ENCODE assay signal across 27 mouse cellular contexts in the genomic region with DNA sequence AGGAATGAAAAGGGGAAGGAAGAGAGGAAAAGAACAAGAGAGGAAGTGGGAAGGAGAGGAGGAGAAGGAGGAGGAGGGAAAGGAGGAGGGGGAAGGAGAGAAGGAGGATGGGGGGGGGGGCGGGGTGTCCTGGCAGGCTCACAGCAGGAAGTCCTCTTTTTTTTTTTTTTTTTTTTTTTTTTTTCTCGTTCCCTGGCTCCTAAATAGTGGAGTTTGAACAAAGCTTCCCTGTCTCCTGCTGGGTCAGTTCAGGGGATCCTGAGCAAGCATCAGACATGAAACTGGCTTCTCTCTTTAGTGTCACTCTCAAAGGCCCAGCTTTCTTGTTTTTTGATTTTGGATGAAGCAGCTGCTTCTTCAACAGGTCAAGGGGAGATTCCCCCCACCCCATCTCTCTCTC. TPM values are rescaled to one million over a fixed set of nuclear protein-coding genes. Genes with fewer than 3 reads are reported as not detected.
DNase-seq lines count a peak whose midpoint lies in the region; ATAC-seq and TF ChIP-seq lines count a peak whose summit lies in the region.
"Had no signal": no experiment of that assay in that cellular context is flagged by ENCODE, and none has a peak within 500 bp of the region (broad histone marks: within the 10 kb centered on the region; RNA-seq: fewer than 3 reads in every experiment).

No protein-coding gene starts in this region.

- H3K4me2 ChIP-seq in lung, embryonic 14.5 days: no peak overlapping the region
- no peak overlapping the region for H3K4me2 ChIP-seq in lung, postnatal 0 days (replicated peaks; ENCODE audit: low read depth, low read length)
- H3K4me2 ChIP-seq: embryonic facial prominence, embryonic 13.5 days; forebrain, embryonic 12.5 days; forebrain, embryonic 15.5 days; heart, embryonic 12.5 days; heart, embryonic 15.5 days; hindbrain, embryonic 13.5 days had no signal

- H3K4me3 ChIP-seq in kidney, adult 2 months (ENCODE audit: insufficient read depth, low read depth, low read length): no peak overlapping the region
- H3K4me3 ChIP-seq in lung, embryonic 14.5 days (ENCODE audit: low read depth, low read length): no peak overlapping the region
- no peak overlapping the region for H3K4me3 ChIP-seq in lung, postnatal 0 days (ENCODE audit: low read depth, low read length)
- H3K4me3 ChIP-seq: embryonic facial prominence, embryonic 10.5 days; embryonic facial prominence, embryonic 13.5 days; erythroblast, embryonic 14.5 days; forebrain, embryonic 12.5 days; forebrain, embryonic 15.5 days; heart, embryonic 12.5 days; heart, embryonic 15.5 days; hindbrain, embryonic 10.5 days; hindbrain, embryonic 13.5 days had no signal

- ATAC-seq in lung, embryonic 14.5 days (ENCODE audit: insufficient read depth): no peak
- ATAC-seq in lung, postnatal 0 days: no peak
- ATAC-seq: activated CD4-positive, CD25-positive, alpha-beta regulatory T cell, adult 4 months; forebrain, embryonic 15.5 days; hindbrain, embryonic 16.5 days had no signal

- H3K27ac ChIP-seq in kidney, adult 2 months (ENCODE audit: insufficient read depth, low read depth, low read length): peak overlapping the region; percentile 46; the same call in 1 of the 2 replicates
- H3K27ac ChIP-seq in lung, embryonic 14.5 days (ENCODE audit: low read depth): peak overlapping the region; percentile 76
- no peak overlapping the region for H3K27ac ChIP-seq in lung, postnatal 0 days (ENCODE audit: low read length)
- H3K27ac ChIP-seq: embryonic facial prominence, embryonic 10.5 days; embryonic facial prominence, embryonic 13.5 days; forebrain, embryonic 12.5 days; forebrain, embryonic 15.5 days; heart, embryonic 15.5 days; hindbrain, embryonic 10.5 days; hindbrain, embryonic 13.5 days had no signal

- no peak for TF ChIP-seq EP300 in lung, postnatal 0 days (IDR thresholded peaks at IDR 0.05)

- no peak overlapping the region for H3K9ac ChIP-seq in lung, embryonic 14.5 days
- H3K9ac ChIP-seq in lung, postnatal 0 days (replicated peaks; ENCODE audit: low read depth): no peak overlapping the region
- H3K9ac ChIP-seq: embryonic facial prominence, embryonic 13.5 days; forebrain, embryonic 12.5 days; forebrain, embryonic 15.5 days; heart, embryonic 12.5 days; heart, embryonic 15.5 days; hindbrain, embryonic 13.5 days had no signal

- DNase-seq in kidney, adult 2 months: no peak
- no peak for DNase-seq in kidney, postnatal 10 days
- no peak for DNase-seq in lung, embryonic 14.5 days
- DNase-seq in lung, adult 18-20 months: no peak
- DNase-seq in lung, postnatal 0 days (ENCODE audit: low spot score): peak; percentile 24
- no peak for DNase-seq in lung, postnatal 14 days
- peak; percentile 40 for DNase-seq in R1 (ENCODE audit: low read depth, low spot score)
- no peak for DNase-seq in adrenal gland, postnatal 25 days
- DNase-seq: cerebellum, adult 11-12 months; cerebellum, adult 8-10 months; embryo, embryonic 11 days; gastrocnemius, postnatal 25 days; heart, adult 18-20 months; heart, postnatal 36 days had no signal

- WGBS in kidney, adult 2 months: 14% methylated on average over 2 of the region's 2 CpGs
- no CpG with 5 or more reads among the region's 2 CpGs for WGBS in lung, embryonic 14.5 days
- WGBS in lung, postnatal 0 days: 0% methylated on average over 1 of the region's 2 CpGs

- no peaks in the 10 kb centered on the region for H3K27me3 ChIP-seq in kidney, adult 2 months (replicated peaks; ENCODE audit: control insufficient read depth, insufficient read depth, low read length)
- H3K27me3 ChIP-seq in lung, embryonic 14.5 days (ENCODE audit: insufficient read depth, low read length): no peaks in the 10 kb centered on the region
- H3K27me3 ChIP-seq in lung, postnatal 0 days (replicated peaks; ENCODE audit: insufficient read depth, low read length): no peaks in the 10 kb centered on the region
- H3K27me3 ChIP-seq: embryonic facial prominence, embryonic 13.5 days; forebrain, embryonic 12.5 days; forebrain, embryonic 15.5 days; heart, embryonic 12.5 days; heart, embryonic 15.5 days; hindbrain, embryonic 13.5 days had no signal

- TF ChIP-seq POLR2A in kidney, adult 2 months (IDR thresholded peaks at IDR 0.05; ENCODE audit: low read depth, low read length): no peak

- no peaks in the 10 kb centered on the region; the same call in 1 of the 2 replicates for H3K9me3 ChIP-seq in lung, embryonic 14.5 days (ENCODE audit: low read depth, low read length)
- H3K9me3 ChIP-seq in lung, postnatal 0 days (ENCODE audit: low read length): no peaks in the 10 kb centered on the region
- H3K9me3 ChIP-seq: embryonic facial prominence, embryonic 13.5 days; forebrain, embryonic 12.5 days; forebrain, embryonic 15.5 days; heart, embryonic 12.5 days; heart, embryonic 15.5 days; hindbrain, embryonic 13.5 days had no signal

- H3K4me1 ChIP-seq in kidney, adult 2 months (ENCODE audit: control insufficient read depth, insufficient read depth, low read length): no peaks in the 10 kb centered on the region
- no peaks in the 10 kb centered on the region for H3K4me1 ChIP-seq in lung, embryonic 14.5 days (ENCODE audit: insufficient read depth)
- no peaks in the 10 kb centered on the region for H3K4me1 ChIP-seq in lung, postnatal 0 days (ENCODE audit: insufficient read depth, low read depth, low read length)
- H3K4me1 ChIP-seq: forebrain, embryonic 15.5 days; hindbrain, embryonic 10.5 days had no signal

- no peak for TF ChIP-seq CTCF in kidney, adult 2 months (conservative IDR thresholded peaks at IDR 0.05; ENCODE audit: insufficient read depth, insufficient read length, low read depth, low read length)
- no peak for TF ChIP-seq CTCF in lung, embryonic 14.5 days (IDR thresholded peaks at IDR 0.05; ENCODE audit: low read depth)
- no peak for TF ChIP-seq CTCF in lung, postnatal 0 days (IDR thresholded peaks at IDR 0.05)

- H3K36me3 ChIP-seq in kidney, adult 2 months (ENCODE audit: control insufficient read depth, insufficient read depth, low read length): no peaks in the 10 kb centered on the region
- H3K36me3 ChIP-seq in lung, embryonic 14.5 days (ENCODE audit: insufficient read depth): no peaks in the 10 kb centered on the region
- no peaks in the 10 kb centered on the region for H3K36me3 ChIP-seq in lung, postnatal 0 days (ENCODE audit: insufficient read depth, low read length)
- H3K36me3 ChIP-seq: embryonic facial prominence, embryonic 10.5 days; embryonic facial prominence, embryonic 13.5 days; forebrain, embryonic 12.5 days; forebrain, embryonic 15.5 days; G1E; heart, embryonic 12.5 days; heart, embryonic 15.5 days; hindbrain, embryonic 10.5 days; hindbrain, embryonic 13.5 days had no signal

RNA-seq across cellular contexts. Expression of gene Ppp1r26, which starts 13.1 kb away (rescaled TPM):
- 4.2 and 4.9 TPM in 2 replicates for polyA plus RNA-seq in kidney, adult 2 months (2012; rRNA removed)
- polyA plus RNA-seq in lung, embryonic 14.5 days (2014; fragmentation: Nextera tagmentation; extraction: Ambion mirVana): 5.9 and 6.8 TPM in 2 replicates
- 1.6 and 2.4 TPM in 2 replicates for polyA plus RNA-seq in lung, postnatal 0 days (2015; fragmentation: Nextera tagmentation; extraction: Ambion mirVana)
- total RNA-seq in adrenal gland, postnatal 25 days (2021): 5.5 and 9.6 TPM in 2 replicates
- polyA plus RNA-seq: erythroblast, embryonic 14.5 days; G1E had no signal

RNA-seq across cellular contexts. Expression of gene 1700007K13Rik, which starts 32.6 kb away (rescaled TPM):
- 0.86 and 1.3 TPM in 2 replicates for polyA plus RNA-seq in kidney, adult 2 months (2012; rRNA removed)
- 1.3 TPM in 1 of 2 replicates, not detected in the other for polyA plus RNA-seq in lung, embryonic 14.5 days (2014; fragmentation: Nextera tagmentation; extraction: Ambion mirVana)
- 13.5 and 18.3 TPM in 2 replicates for polyA plus RNA-seq in lung, postnatal 0 days (2015; fragmentation: Nextera tagmentation; extraction: Ambion mirVana)
- 1.0 TPM in 1 of 2 replicates, not detected in the other for total RNA-seq in adrenal gland, postnatal 25 days (2021)
- total RNA-seq: G1E; gastrocnemius, adult 8-10 months; gastrocnemius, postnatal 25 days; heart, postnatal 36 days had no signal
- polyA plus RNA-seq: erythroblast, embryonic 14.5 days had no signal

RNA-seq across cellular contexts. Expression of gene Mrps2, which starts 34.4 kb away (rescaled TPM):
- polyA plus RNA-seq in kidney, adult 2 months (2012; rRNA removed): 65.7 and 72.7 TPM in 2 replicates
- 58.5 and 59.9 TPM in 2 replicates for polyA plus RNA-seq in lung, embryonic 14.5 days (2014; fragmentation: Nextera tagmentation; extraction: Ambion mirVana)
- polyA plus RNA-seq in lung, postnatal 0 days (2015; fragmentation: Nextera tagmentation; extraction: Ambion mirVana): 20.8 and 21.8 TPM in 2 replicates
- total RNA-seq in adrenal gland, postnatal 25 days (2021): 52.4 and 61.8 TPM in 2 replicates

Comparison
In these comparisons a context has a peak if more than half of its experiments do, and no peak if none do; other contexts are left out.
1. DNase-seq: peak in lung, postnatal 0 days (single experiment) and R1 (single experiment); none in kidney, adult 2 months (single experiment), kidney, postnatal 10 days (single experiment), lung, embryonic 14.5 days (single experiment), lung, adult 18-20 months (0 of 2), lung, postnatal 14 days (single experiment) and adrenal gland, postnatal 25 days (single experiment).